Mouse (Mus musculus) myocyte (in vitro differentiated cells): ENCODE measurements around the gene Rgs6. TPM values are rescaled to one million over a fixed set of nuclear protein-coding genes. Genes with fewer than 3 reads are reported as not detected.

Experiments
- H3K27me3 ChIP-seq: one replicate; pipeline ENCODE4 v1.6.1; 2011; ENCODE audit not compliant: control insufficient read depth, insufficient read depth, insufficient read length
- H3K36me3 ChIP-seq: one replicate; pipeline ENCODE4 v1.6.1; 2011; ENCODE audit not compliant: control insufficient read depth, insufficient read depth
- H3K4me2 ChIP-seq: one replicate; pipeline ENCODE4 v1.6.1; 2011; ENCODE audit warnings: low read depth, control low read depth
- H3K4me3 ChIP-seq: one replicate; pipeline ENCODE4 v1.5.1; 2011; ENCODE audit warnings: mild to moderate bottlenecking, control low read depth, moderate library complexity
- H3K79me2 ChIP-seq: one replicate; pipeline ENCODE4 v1.6.1; 2011; ENCODE audit not compliant: control insufficient read depth, insufficient read depth
- H3ac ChIP-seq: one replicate; pipeline ENCODE4 v1.6.1; 2011; ENCODE audit not compliant: control insufficient read depth, insufficient read length
- CEBPB ChIP-seq: IDR thresholded peaks from 2 replicates; pipeline ENCODE4 v1.6.1; 2011; ENCODE audit warnings: mild to moderate bottlenecking, moderate library complexity; ENCODE audit not compliant: poor library complexity, insufficient read depth, severe bottlenecking
- E2F4 ChIP-seq: IDR thresholded peaks from one replicate; pipeline ENCODE4 v1.6.1; 2011; ENCODE audit warnings: mild to moderate bottlenecking, control low read depth, moderate library complexity; ENCODE audit not compliant: insufficient read depth
- MAX ChIP-seq: IDR thresholded peaks from one replicate; pipeline ENCODE4 v1.6.1; 2011; ENCODE audit warnings: low read depth, mild to moderate bottlenecking, control low read depth
- MYOD1 ChIP-seq, 3 experiments: IDR thresholded peaks; one replicate each; pipeline ENCODE4 v1.6.1; 2011; ENCODE audit warnings: control low read depth in 2 of 3, low read depth in 2 of 3, mild to moderate bottlenecking in 2 of 3, moderate library complexity in 1 of 3; ENCODE audit not compliant: insufficient read length in 2 of 3, control insufficient read depth in 1 of 3
- MYOG ChIP-seq, 3 experiments: IDR thresholded peaks; one replicate each; pipeline ENCODE4 v1.6.1; 2011; ENCODE audit warnings: control low read depth in 2 of 3, low read depth in 2 of 3, mild to moderate bottlenecking in 2 of 3; ENCODE audit not compliant: insufficient read length in 2 of 3, control insufficient read depth in 1 of 3, insufficient read depth in 1 of 3
- POLR2A ChIP-seq: IDR thresholded peaks from one replicate; pipeline ENCODE4 v1.6.1; 2011; ENCODE audit warnings: low read depth, mild to moderate bottlenecking, control low read depth, moderate library complexity; ENCODE audit not compliant: insufficient read length
- POLR2AphosphoS2 ChIP-seq: IDR thresholded peaks from one replicate; pipeline ENCODE4 v1.6.1; 2011; ENCODE audit warnings: low read depth, control low read depth; ENCODE audit not compliant: insufficient read length
- REST ChIP-seq: IDR thresholded peaks from one replicate; pipeline ENCODE4 v1.6.1; 2011; ENCODE audit warnings: mild to moderate bottlenecking, control low read depth, moderate library complexity; ENCODE audit not compliant: insufficient read depth, insufficient read length
- SRF ChIP-seq: IDR thresholded peaks from one replicate; pipeline ENCODE4 v1.6.1; 2011; ENCODE audit warnings: low read depth; ENCODE audit not compliant: control insufficient read depth, insufficient read length
- TCF12 ChIP-seq: IDR thresholded peaks from one replicate; pipeline ENCODE4 v1.6.1; 2011; ENCODE audit warnings: mild to moderate bottlenecking, control low read depth; ENCODE audit not compliant: poor library complexity, insufficient read depth, severe bottlenecking
- TCF3 ChIP-seq: IDR thresholded peaks from one replicate; pipeline ENCODE4 v1.6.1; 2011; ENCODE audit warnings: low read depth, control low read depth; ENCODE audit not compliant: insufficient read length
- USF1 ChIP-seq: IDR thresholded peaks from one replicate; pipeline ENCODE4 v1.6.1; 2011; ENCODE audit warnings: low read depth, mild to moderate bottlenecking, control low read depth, moderate library complexity
- polyA plus RNA-seq: library from polyadenylated mRNA; unstranded; fragments of >200 nt; fragmentation: generic; extraction: Trizol; gene quantifications from one replicate; pipeline ENCODE4 v1.2.1, GENCODE M21; 2012; ENCODE audit warnings: missing spikeins

Rgs6 gene
- polyA plus RNA-seq, 1 experiment, result not detected

DNA sequence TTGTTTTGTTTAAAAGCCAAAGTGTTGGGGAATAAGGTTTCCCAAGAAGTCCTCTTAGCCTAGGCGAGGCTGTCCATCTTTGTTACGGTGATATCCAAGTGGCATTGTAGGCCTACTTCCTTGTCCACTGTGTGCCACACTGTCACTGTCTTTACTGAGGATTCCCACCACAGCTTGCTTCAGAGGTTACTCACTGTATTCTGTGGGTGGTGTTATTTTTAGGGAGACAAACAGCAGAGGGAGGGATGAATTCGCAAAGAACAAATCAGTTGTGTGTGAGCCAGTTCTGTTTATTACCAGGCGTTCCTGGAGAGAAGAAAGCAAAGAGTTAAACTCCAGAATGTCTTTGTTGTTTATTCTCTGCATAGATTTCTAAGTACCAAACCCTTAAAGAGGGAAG lies 537.2 kb downstream of the Rgs6 start:
- H3K4me3 ChIP-seq, result no peak overlapping the region
- no peak for TF ChIP-seq POLR2A
- no peak for TF ChIP-seq TCF3
- no peak for TF ChIP-seq SRF
- TF ChIP-seq MAX, result no peak
- no peak for TF ChIP-seq E2F4
- TF ChIP-seq CEBPB, result no peak
- no peak for TF ChIP-seq USF1
- TF ChIP-seq REST, result no peak
- no peak for TF ChIP-seq TCF12
- no peak for TF ChIP-seq POLR2AphosphoS2
- no peak for TF ChIP-seq MYOD1 (IDR thresholded peaks at IDR 0.05; ENCODE audit: control insufficient read depth in 1 of 3, insufficient read length in 2 of 3, low read depth in 2 of 3)
- no peak for TF ChIP-seq MYOG (IDR thresholded peaks at IDR 0.05; ENCODE audit: control insufficient read depth in 1 of 3, insufficient read depth in 1 of 3, insufficient read length in 2 of 3, low read depth in 2 of 3)
- no peaks in the 10 kb centered on the region for H3K36me3 ChIP-seq
- no peak overlapping the region for H3K4me2 ChIP-seq
- no peak overlapping the region for H3ac ChIP-seq
- no peaks in the 10 kb centered on the region for H3K27me3 ChIP-seq
- H3K79me2 ChIP-seq, result no peaks in the 10 kb centered on the region

DNA sequence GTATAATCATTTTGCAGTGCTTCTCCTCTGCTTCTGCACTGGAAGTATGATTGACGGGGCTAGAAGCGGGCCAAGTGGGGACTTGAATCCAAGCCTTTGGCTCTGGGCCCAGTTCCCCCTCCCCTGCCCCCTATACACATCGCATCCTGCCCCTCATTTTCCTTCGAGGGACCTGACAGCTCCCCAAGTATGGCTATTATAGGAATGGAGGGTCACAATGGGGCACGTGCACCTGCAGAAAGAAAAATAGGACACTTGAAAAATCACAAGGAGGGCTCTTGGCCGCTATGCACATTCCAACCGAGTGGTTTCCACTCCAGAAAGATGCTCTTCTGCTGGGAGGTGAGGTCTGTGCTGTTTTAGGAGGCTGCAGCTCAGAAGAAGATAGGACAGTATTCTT lies 538.8 kb downstream of the Rgs6 start:
- Histone ChIP-seq H3ac (no peak overlapping the region), H3K79me2 (no peaks in the 10 kb centered on the region), H3K4me3 (no peak overlapping the region), H3K4me2 (no peak overlapping the region), H3K36me3 (no peaks in the 10 kb centered on the region), H3K27me3 (no peaks in the 10 kb centered on the region)
- no peak for TF ChIP-seq POLR2AphosphoS2
- no peak for TF ChIP-seq SRF
- TF ChIP-seq CEBPB, result no peak
- TF ChIP-seq POLR2A, result no peak
- TF ChIP-seq TCF12, result no peak
- no peak for TF ChIP-seq USF1
- no peak for TF ChIP-seq REST
- no peak for TF ChIP-seq TCF3
- no peak for TF ChIP-seq MYOD1 (IDR thresholded peaks at IDR 0.05; ENCODE audit: control insufficient read depth in 1 of 3, insufficient read length in 2 of 3, low read depth in 2 of 3)
- TF ChIP-seq MYOG (IDR thresholded peaks at IDR 0.05; ENCODE audit: control insufficient read depth in 1 of 3, insufficient read depth in 1 of 3, insufficient read length in 2 of 3, low read depth in 2 of 3), result no peak
- TF ChIP-seq E2F4, result no peak
- no peak for TF ChIP-seq MAX

- Histone ChIP-seq H3K79me2 (no peaks in the 10 kb centered on the region), H3ac (no peak overlapping the region), H3K27me3 (no peaks in the 10 kb centered on the region), H3K4me3 (no peak overlapping the region), H3K4me2 (no peak overlapping the region), H3K36me3 (no peaks in the 10 kb centered on the region)
- TF ChIP-seq CEBPB, result no peak
- no peak for TF ChIP-seq MYOG (IDR thresholded peaks at IDR 0.05; ENCODE audit: control insufficient read depth in 1 of 3, insufficient read depth in 1 of 3, insufficient read length in 2 of 3, low read depth in 2 of 3)
- no peak for TF ChIP-seq TCF3
- no peak for TF ChIP-seq MYOD1 (IDR thresholded peaks at IDR 0.05; ENCODE audit: control insufficient read depth in 1 of 3, insufficient read length in 2 of 3, low read depth in 2 of 3)
- no peak for TF ChIP-seq REST
- TF ChIP-seq POLR2A, result no peak
These were observed 539.9 kb downstream of the Rgs6 start for GRCm38 (mm10) chr12:83127955-83128354.

- TF ChIP-seq REST, result no peak
- TF ChIP-seq E2F4, result no peak
- no peak for TF ChIP-seq MYOG (IDR thresholded peaks at IDR 0.05; ENCODE audit: control insufficient read depth in 1 of 3, insufficient read depth in 1 of 3, insufficient read length in 2 of 3, low read depth in 2 of 3)
- TF ChIP-seq USF1, result no peak
- TF ChIP-seq TCF3, result no peak
- TF ChIP-seq SRF, result no peak
- no peak for TF ChIP-seq MAX
- TF ChIP-seq POLR2A, result no peak
- TF ChIP-seq CEBPB, result no peak
- TF ChIP-seq POLR2AphosphoS2, result no peak
- no peak for TF ChIP-seq MYOD1 (IDR thresholded peaks at IDR 0.05; ENCODE audit: control insufficient read depth in 1 of 3, insufficient read length in 2 of 3, low read depth in 2 of 3)
- no peak for TF ChIP-seq TCF12
- Histone ChIP-seq H3K79me2 (no peaks in the 10 kb centered on the region), H3K4me3 (no peak overlapping the region), H3K36me3 (no peaks in the 10 kb centered on the region), H3K27me3 (no peaks in the 10 kb centered on the region), H3K4me2 (no peak overlapping the region), H3ac (no peak overlapping the region)
These were observed 540.5 kb downstream of the Rgs6 start for GRCm38 (mm10) chr12:83128606-83129005.

- Histone ChIP-seq H3K4me3 (no peak overlapping the region), H3K27me3 (no peaks in the 10 kb centered on the region), H3ac (no peak overlapping the region), H3K79me2 (no peaks in the 10 kb centered on the region), H3K36me3 (no peaks in the 10 kb centered on the region), H3K4me2 (no peak overlapping the region)
- TF ChIP-seq TCF3 (no peak), TCF12 (no peak), USF1 (no peak), MYOG (IDR thresholded peaks at IDR 0.05; ENCODE audit: control insufficient read depth in 1 of 3, insufficient read depth in 1 of 3, insufficient read length in 2 of 3, low read depth in 2 of 3) (no peak), E2F4 (no peak), REST (no peak)
These were observed 543.3 kb downstream of the Rgs6 start for GRCm38 (mm10) chr12:83131405-83131804.
